Mouse (Mus musculus): Measurements from ENCODE around the gene Med9. TPM values are rescaled to one million over a fixed set of nuclear protein-coding genes. Genes with fewer than 3 reads are reported as not detected.

Gene Med9
- 28.3 TPM for polyA plus RNA-seq (2014; fragmentation: Illumina TruSeq; extraction: RNeasy Lipid Tissue Mini Kit (QIAGEN cat#74804); ENCODE audit: low read depth, low replicate concordance)

GRCm38 (mm10) chr11:59947752-59948400 is at the start of gene Med9:
TSS of gene Med9 (plus strand) at chr11:59948206.

GRCm38 (mm10) chr11:59964818-59965217 is 16.8 kb downstream of the Med9 start, which contains the start of gene Rasd1:
TSS of gene Rasd1 (minus strand) at chr11:59964944.

Other genes with a start within 250 kb of the Med9 start
- 1.1 TPM for gene Pld6, start 160.6 kb upstream of the Med9 start, polyA plus RNA-seq (2014; fragmentation: Illumina TruSeq; extraction: RNeasy Lipid Tissue Mini Kit (QIAGEN cat#74804); ENCODE audit: low read depth, low replicate concordance)
- 55.2 TPM for gene Flcn, start 138.2 kb upstream of the Med9 start, polyA plus RNA-seq (2014; fragmentation: Illumina TruSeq; extraction: RNeasy Lipid Tissue Mini Kit (QIAGEN cat#74804); ENCODE audit: low read depth, low replicate concordance)
- 23.6 TPM for gene Nt5m, start 108.8 kb upstream of the Med9 start, polyA plus RNA-seq (2014; fragmentation: Illumina TruSeq; extraction: RNeasy Lipid Tissue Mini Kit (QIAGEN cat#74804); ENCODE audit: low read depth, low replicate concordance)
- gene Cops3, start 108.4 kb upstream of the Med9 start, polyA plus RNA-seq (2014; fragmentation: Illumina TruSeq; extraction: RNeasy Lipid Tissue Mini Kit (QIAGEN cat#74804); ENCODE audit: low read depth, low replicate concordance) = 106 TPM
- 4.2 TPM for gene Rasd1, start 16.7 kb downstream of the Med9 start, polyA plus RNA-seq (2014; fragmentation: Illumina TruSeq; extraction: RNeasy Lipid Tissue Mini Kit (QIAGEN cat#74804); ENCODE audit: low read depth, low replicate concordance)
- gene Pemt, start 98.3 kb downstream of the Med9 start, polyA plus RNA-seq (2014; fragmentation: Illumina TruSeq; extraction: RNeasy Lipid Tissue Mini Kit (QIAGEN cat#74804); ENCODE audit: low read depth, low replicate concordance) = 2.5 TPM
- 19.7 TPM for gene Rai1, start 156.8 kb downstream of the Med9 start, polyA plus RNA-seq (2014; fragmentation: Illumina TruSeq; extraction: RNeasy Lipid Tissue Mini Kit (QIAGEN cat#74804); ENCODE audit: low read depth, low replicate concordance)